Mouse (Mus musculus) ES-E14 (cell line): ENCODE results near the gene Ppcs.

Experiments used
- CHD2 ChIP-seq: IDR thresholded peaks from 2 replicates; pipeline ENCODE4 v1.6.1; 2014; ENCODE audit warnings: mild to moderate bottlenecking, low read depth, low read length, inconsistent platforms
- MAFK ChIP-seq: IDR thresholded peaks from 2 replicates; pipeline ENCODE4 v1.6.1; 2014; ENCODE audit warnings: mild to moderate bottlenecking, low read depth, low read length, inconsistent platforms; ENCODE audit not compliant: insufficient read depth
- ZC3H11A ChIP-seq: IDR thresholded peaks from 2 replicates; pipeline ENCODE4 v1.6.1; 2012; ENCODE audit warnings: low read depth, mild to moderate bottlenecking, inconsistent platforms, low read length, borderline replicate concordance

DNA sequence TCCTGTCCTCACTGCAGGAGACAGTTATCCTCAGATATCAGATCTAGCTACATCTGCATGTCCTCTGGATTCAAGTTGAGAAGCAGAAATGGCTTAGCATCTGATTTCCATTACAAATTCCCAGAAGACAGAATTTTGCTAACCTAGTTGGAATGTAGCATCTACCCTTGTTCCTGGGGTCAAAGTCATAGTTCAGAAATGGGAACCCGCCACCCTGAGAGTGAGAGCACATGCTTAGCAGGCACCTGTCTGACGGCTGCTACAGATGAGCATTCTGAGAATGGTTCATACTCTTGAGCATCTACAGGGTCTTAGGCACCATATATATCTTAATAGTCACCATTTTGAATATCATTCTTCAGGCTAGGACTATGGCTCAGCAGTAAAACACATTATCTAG, 15.7 kb upstream of the Ppcs start:
- TF ChIP-seq ZC3H11A (no peak), CHD2 (no peak), MAFK (no peak)
